Mouse (Mus musculus) midbrain, embryonic 16.5 days (tissue): ENCODE data around the gene Gatad2a. TPM values are rescaled to one million over a fixed set of nuclear protein-coding genes. Genes with fewer than 3 reads are reported as not detected.

Experiments
- ATAC-seq: fragments of 200-750 bp; cut with Nextera tagmentation; 2 replicates; pipeline ENCODE4 v1.8.0; 2017; ENCODE audit warnings: moderate TSS enrichment
- H3K27ac ChIP-seq: fragments of 300-500 bp; sonication (generic); 2 replicates; pipeline ENCODE4 v1.5.1; 2014; ENCODE audit warnings: mild to moderate bottlenecking, low read length, mixed read lengths
- H3K27me3 ChIP-seq: fragments of 300-500 bp; sonication (generic); 2 replicates; pipeline ENCODE4 v1.6.1; 2014; ENCODE audit warnings: low read depth, low read length, mixed read lengths; ENCODE audit not compliant: control insufficient read depth, insufficient read depth
- H3K36me3 ChIP-seq: fragments of 300-500 bp; sonication (generic); 2 replicates; pipeline ENCODE4 v1.6.1; 2014; ENCODE audit warnings: mild to moderate bottlenecking, low read length, moderate library complexity, mixed read lengths; ENCODE audit not compliant: control insufficient read depth, insufficient read depth
- H3K4me1 ChIP-seq: fragments of 300-500 bp; sonication (generic); 2 replicates; pipeline ENCODE4 v1.6.1; 2014; ENCODE audit warnings: mild to moderate bottlenecking, low read length, mixed read lengths; ENCODE audit not compliant: control insufficient read depth, insufficient read depth
- H3K4me2 ChIP-seq: fragments of 300-500 bp; sonication (generic); 2 replicates; pipeline ENCODE4 v1.6.1; 2014; ENCODE audit warnings: mild to moderate bottlenecking, low read length, mixed read lengths
- H3K4me3 ChIP-seq: fragments of 300-500 bp; sonication (generic); 2 replicates; pipeline ENCODE4 v1.5.1; 2014; ENCODE audit warnings: low read depth, mild to moderate bottlenecking, low read length, moderate library complexity, mixed read lengths
- H3K9ac ChIP-seq: fragments of 300-500 bp; sonication (generic); 2 replicates; pipeline ENCODE4 v1.6.1; 2014; ENCODE audit warnings: low read depth, low read length, mixed read lengths
- H3K9me3 ChIP-seq: fragments of 300-500 bp; sonication (generic); replicated peaks from 2 replicates; pipeline ENCODE4 v1.6.1; 2014; ENCODE audit warnings: mild to moderate bottlenecking, low read length, mixed read lengths; ENCODE audit not compliant: control insufficient read depth, poor library complexity, severe bottlenecking
- WGBS: fragments of 180-500 bp; shearing (Covaris S2); extraction: QIAGEN DNeasy Blood & Tissue Kit; methylation state at CpG from one replicate; pipeline ENCODE4 v1.1.7; 2014; 5-methylcytosine and 5-hydroxymethylcytosine counted together
- polyA plus RNA-seq: library from polyadenylated mRNA; unstranded; fragments of >200 nt; fragmentation: Nextera tagmentation; extraction: Ambion mirVana; gene quantifications from 2 replicates; pipeline ENCODE4 v1.2.1, GENCODE M21; 2015

Gatad2a gene
- polyA plus RNA-seq, 1 experiment from 2014 or later, result 15.8 TPM

DNA sequence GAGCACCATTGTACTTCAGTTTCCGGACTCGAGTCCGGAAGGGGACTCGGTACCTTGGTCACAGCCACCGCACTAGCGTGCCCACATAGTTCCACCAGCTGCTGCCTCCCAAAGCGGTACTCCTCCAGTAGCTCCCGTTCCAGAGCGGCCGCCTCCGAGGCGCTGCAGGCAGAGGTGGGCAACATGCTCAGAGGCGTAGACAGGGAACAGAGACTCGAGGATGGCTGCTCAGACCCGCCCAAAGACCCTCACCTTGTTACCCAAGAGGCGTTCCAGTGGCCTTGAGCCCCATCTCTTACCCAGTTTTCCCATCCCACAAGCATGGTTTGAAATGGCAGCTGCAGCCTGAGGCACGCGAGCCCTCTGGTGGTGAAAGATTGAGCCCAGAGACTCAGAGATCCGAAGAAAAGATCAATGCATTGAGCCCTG is 105.4 kb downstream of the Gatad2a start:
- ATAC-seq, result 0 out of 2 replicates have a peak, but pooled peaks have one; percentile 11
- 40% methylated on average over 19 of the region's 19 CpGs for WGBS
- Histone ChIP-seq H3K27ac (no peak overlapping the region), H3K9me3 (no peaks in the 10 kb centered on the region), H3K4me3 (no peak overlapping the region), H3K4me1 (peaks cover 22% of the 10 kb centered on the region), H3K9ac (no peak overlapping the region), H3K27me3 (peaks cover 44% of the 10 kb centered on the region), H3K36me3 (peaks cover 8% of the 10 kb centered on the region; the same call in 1 of the 2 replicates), H3K4me2 (peak overlapping the region; percentile 21; the same call in 1 of the 2 replicates)

DNA sequence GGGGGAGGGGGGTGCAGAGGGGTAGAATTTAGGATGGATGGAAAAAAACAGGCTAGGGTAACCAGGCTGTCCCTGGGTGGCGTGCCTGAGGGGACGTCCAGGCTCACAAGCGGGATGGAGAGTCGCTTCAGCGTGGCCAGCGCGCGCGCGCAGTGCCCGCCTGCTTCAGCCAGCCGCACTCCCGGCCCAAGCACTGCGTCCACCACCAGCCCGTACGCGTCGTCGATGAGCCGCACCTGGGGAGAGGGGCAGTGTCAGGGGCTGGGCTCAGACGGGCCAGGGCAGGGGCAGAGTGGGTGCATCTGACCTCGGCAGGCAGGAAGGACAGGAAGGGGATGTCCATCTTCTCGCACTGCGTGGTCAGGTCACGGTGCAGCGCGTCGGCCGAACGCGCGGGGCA is 107.3 kb downstream of the Gatad2a start:
- Histone ChIP-seq H3K27me3 (peaks cover 61% of the 10 kb centered on the region), H3K9me3 (no peaks in the 10 kb centered on the region), H3K27ac (no peak overlapping the region), H3K4me1 (peaks cover 22% of the 10 kb centered on the region), H3K4me2 (peak overlapping the region; percentile 46), H3K9ac (peak overlapping the region; percentile 46), H3K36me3 (peaks cover 2% of the 10 kb centered on the region; the same call in 1 of the 2 replicates), H3K4me3 (peak overlapping the region; percentile 28)
- 4% methylated on average over 29 of the region's 32 CpGs for WGBS
- ATAC-seq, result no peak

- Histone ChIP-seq H3K4me2 (peak overlapping the region; percentile 49), H3K36me3 (no peaks in the 10 kb centered on the region), H3K9ac (peak overlapping the region; percentile 46), H3K9me3 (no peaks in the 10 kb centered on the region), H3K4me1 (peaks cover 20% of the 10 kb centered on the region), H3K27ac (no peak overlapping the region), H3K27me3 (peaks cover 67% of the 10 kb centered on the region), H3K4me3 (peak overlapping the region; percentile 29)
- 4% methylated on average over 24 of the region's 24 CpGs for whole genome bisulfite sequencing
- ATAC-seq, result no peak
These were observed 107.8 kb downstream of the Gatad2a start for GRCm38 (mm10) chr8:69888244-69888866.

- under 1% methylated on average over 60 of the region's 60 CpGs for WGBS
- H3K9ac ChIP-seq, result peak within 1 kb of the TSS; percentile 34; the same call in 1 of the 2 replicates
- no peak within 1 kb of the TSS for H3K27ac ChIP-seq
- peak within 1 kb of the TSS; percentile 29 for H3K4me3 ChIP-seq
- H3K36me3 ChIP-seq, result no peaks in the 10 kb centered on the region
- peak; percentile 4; the same call in 1 of the 2 replicates for ATAC-seq
- peaks cover 75% of the 10 kb centered on the region for H3K27me3 ChIP-seq
- no peaks in the 10 kb centered on the region for H3K9me3 ChIP-seq
- peaks cover 20% of the 10 kb centered on the region for H3K4me1 ChIP-seq
- peak within 1 kb of the TSS; percentile 49 for H3K4me2 ChIP-seq
These were observed 108.6 kb downstream of the Gatad2a start, which contains the start of gene Cilp2 for GRCm38 (mm10) chr8:69887289-69888243. Gene Cilp2, minus strand, starts transcription at chr8:69887687.

- Histone ChIP-seq H3K27me3 (peaks cover 95% of the 10 kb centered on the region), H3K9me3 (no peaks in the 10 kb centered on the region), H3K9ac (no peak overlapping the region), H3K36me3 (no peaks in the 10 kb centered on the region), H3K4me1 (peaks cover 26% of the 10 kb centered on the region), H3K4me3 (no peak overlapping the region), H3K27ac (no peak overlapping the region), H3K4me2 (no peak overlapping the region)
- 54% methylated on average over 13 of the region's 13 CpGs for WGBS
- no peak for ATAC-seq
These were observed 112.0 kb downstream of the Gatad2a start for GRCm38 (mm10) chr8:69884141-69884540.

DNA sequence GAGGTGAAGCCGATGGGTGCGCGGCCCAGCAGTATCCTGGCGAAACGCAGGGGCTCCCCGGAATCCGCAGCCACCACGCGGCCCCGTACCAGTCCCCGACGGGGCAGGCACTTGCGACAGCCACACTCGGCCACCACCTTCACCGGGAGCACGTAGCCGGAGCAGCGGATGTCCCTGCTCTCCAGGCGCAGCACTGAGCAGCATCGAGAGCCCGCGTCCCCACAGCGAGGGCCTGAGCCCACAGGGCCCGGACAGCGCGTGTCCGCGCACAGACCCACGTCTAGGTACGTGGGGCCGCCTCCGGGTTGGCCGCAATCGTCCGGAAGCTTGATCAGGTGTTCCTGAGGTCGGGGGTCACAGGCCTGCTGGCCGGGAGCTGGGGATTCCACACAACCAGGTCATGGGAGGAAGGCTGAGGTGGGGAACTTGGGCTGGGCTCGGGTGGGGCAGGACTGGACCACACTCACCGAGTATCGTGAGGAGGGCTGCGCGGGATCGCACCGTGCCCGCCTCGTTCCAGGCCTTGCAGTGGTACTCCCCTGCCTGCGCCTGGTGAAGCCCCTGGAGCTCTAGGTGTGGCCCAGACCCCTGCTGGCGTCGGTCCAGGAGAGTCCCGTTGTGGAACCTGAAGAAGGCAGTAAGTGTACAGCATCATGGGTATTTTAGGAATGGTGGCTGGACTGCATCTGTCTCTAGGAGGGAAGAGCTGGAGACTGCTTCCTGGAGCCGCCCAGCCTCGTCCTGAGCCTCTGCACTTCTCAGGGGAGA is 113.2 kb downstream of the Gatad2a start:
- Histone ChIP-seq H3K4me1 (peaks cover 18% of the 10 kb centered on the region), H3K27ac (no peak overlapping the region), H3K9me3 (no peaks in the 10 kb centered on the region), H3K9ac (0 out of 2 replicates have a peak overlapping the region, but pooled peaks have one; percentile 63), H3K36me3 (no peaks in the 10 kb centered on the region), H3K27me3 (peaks cover 86% of the 10 kb centered on the region), H3K4me2 (peak overlapping the region; percentile 59; the same call in 1 of the 2 replicates), H3K4me3 (peak overlapping the region; percentile 45)
- 0 out of 2 replicates have a peak, but pooled peaks have one; percentile 2 for ATAC-seq
- WGBS, result 10% methylated on average over 52 of the region's 52 CpGs

GRCm38 (mm10) chr8:69882021-69882756 is 114.0 kb downstream of the Gatad2a start:
- Histone ChIP-seq H3K27ac (no peak overlapping the region), H3K4me1 (peaks cover 10% of the 10 kb centered on the region)
- ATAC-seq, result peak; percentile 79

More at GRCm38 (mm10) chr8:69882021-69882756, 114.0 kb downstream of the Gatad2a start:
- WGBS, result 5% methylated on average over 101 of the region's 103 CpGs
- H3K27me3 ChIP-seq, result peaks cover 79% of the 10 kb centered on the region
- H3K9ac ChIP-seq, result peak overlapping the region; percentile 63
- no peaks in the 10 kb centered on the region for H3K9me3 ChIP-seq
- H3K4me2 ChIP-seq, result peak overlapping the region; percentile 59
- H3K4me3 ChIP-seq, result peak overlapping the region; percentile 45
- no peaks in the 10 kb centered on the region for H3K36me3 ChIP-seq
